Mouse (Mus musculus) spleen, adult 10 weeks (tissue): ENCODE measurements around the gene Drd2. TPM values are rescaled to one million over a fixed set of nuclear protein-coding genes. Genes with fewer than 3 reads are reported as not detected.

Source experiments
- polyA plus RNA-seq: library from polyadenylated mRNA; stranded (reverse); fragments of 350-450 nt; fragmentation: Illumina TruSeq; extraction: RNeasy Lipid Tissue Mini Kit (QIAGEN cat#74804); gene quantifications from one replicate; pipeline ENCODE4 v1.2.3, GENCODE M21; 2015; ENCODE audit warnings: low replicate concordance; ENCODE audit not compliant: insufficient read depth

Gene Drd2
- polyA plus RNA-seq = not detected

GRCm38 (mm10) chr9:49340136-49341043, at the start of gene Drd2:
Drd2 (plus strand) TSS chr9:49340627.

DNA sequence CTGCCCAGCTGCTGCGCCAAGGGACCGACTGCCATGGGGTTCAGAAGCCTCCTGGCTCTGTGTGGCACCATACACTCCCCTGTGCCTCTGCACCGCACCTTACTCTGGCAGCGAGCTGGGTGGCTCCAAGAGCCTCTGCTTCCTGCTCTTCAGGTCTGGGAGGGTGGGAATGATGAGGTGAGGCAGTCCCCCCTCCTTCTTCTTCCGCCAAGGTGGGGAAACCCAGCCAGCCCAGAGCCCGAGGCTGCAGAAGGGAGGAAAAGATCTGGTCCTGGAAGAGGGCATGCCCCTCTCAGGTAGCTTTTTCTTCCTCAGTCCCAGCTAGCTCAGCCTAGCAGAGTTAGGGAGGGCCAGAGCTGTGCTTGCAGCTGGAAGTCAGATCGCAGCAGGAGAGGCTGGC, 86.5 kb downstream of the Drd2 start, which contains the start of gene Ankk1:
TSS of gene Ankk1 (minus strand) at position 101 of the 400 bp plus-strand sequence.

Other genes starting within 250 kb of the Drd2 start
- gene Gm4894, start 90.1 kb upstream of the Drd2 start, polyA plus RNA-seq = not detected
- not detected for gene Ankk1, start 86.4 kb downstream of the Drd2 start, polyA plus RNA-seq
- gene Ttc12, start 145.6 kb downstream of the Drd2 start, polyA plus RNA-seq = 2.4 TPM